Mouse (Mus musculus) urinary bladder, adult 2 months (tissue): ENCODE results near the gene Ddx27. TPM values are rescaled to one million over a fixed set of nuclear protein-coding genes. Genes with fewer than 3 reads are reported as not detected.

Source experiments
- DNase-seq: peaks from one replicate; pipeline ENCODE4 v3.0.0; 2022; ENCODE audit warnings: low spot score
- polyA plus RNA-seq: library from polyadenylated mRNA; depleted of rRNA; stranded (reverse); fragments of >200 nt; gene quantifications from 2 replicates; pipeline ENCODE4 v1.2.3, GENCODE M21; 2012

Gene Ddx27
- polyA plus RNA-seq, 1 experiment: 26.1 TPM

DNA sequence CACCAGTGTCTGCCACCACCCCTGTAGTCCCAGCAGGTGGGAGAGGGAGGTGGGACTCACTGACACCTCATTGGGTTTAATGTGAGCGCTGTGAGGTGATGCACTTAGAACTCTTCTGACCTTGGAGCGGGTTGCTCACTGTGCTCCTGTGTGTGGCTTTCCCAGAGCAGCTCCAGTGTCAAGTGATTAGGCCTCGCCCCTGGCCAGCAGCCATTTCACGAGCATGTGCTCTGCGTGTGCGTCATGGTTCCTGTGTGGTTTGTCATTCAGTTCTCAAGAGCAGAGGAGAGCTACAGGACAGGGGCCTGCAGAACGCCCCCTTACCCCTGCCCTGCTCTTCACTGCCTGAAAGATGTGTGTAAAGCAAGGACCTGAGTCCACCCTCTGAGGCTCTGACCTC lies 13.6 kb downstream of the Ddx27 start:
- DNase-seq: no peak

DNA sequence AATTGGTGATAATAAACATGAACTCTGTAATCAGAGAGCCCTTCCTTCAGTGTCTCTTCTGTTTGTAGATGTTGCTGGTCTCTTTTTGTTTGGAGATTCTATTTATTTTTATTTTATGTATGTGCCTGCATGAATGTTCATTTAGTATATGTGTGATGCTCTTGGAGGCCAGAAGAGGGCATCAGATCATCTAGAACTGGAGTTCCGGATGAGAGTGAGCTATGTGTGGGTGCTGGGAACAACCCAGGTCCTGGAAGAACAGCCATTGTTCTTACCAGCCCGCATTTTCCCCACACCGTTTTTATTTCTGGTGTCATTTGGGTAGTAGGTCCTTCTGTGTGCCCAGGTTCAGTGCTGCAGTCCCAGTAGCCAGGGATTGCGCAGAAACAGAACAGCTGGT lies 15.5 kb downstream of the Ddx27 start:
- no peak for DNase-seq

DNA sequence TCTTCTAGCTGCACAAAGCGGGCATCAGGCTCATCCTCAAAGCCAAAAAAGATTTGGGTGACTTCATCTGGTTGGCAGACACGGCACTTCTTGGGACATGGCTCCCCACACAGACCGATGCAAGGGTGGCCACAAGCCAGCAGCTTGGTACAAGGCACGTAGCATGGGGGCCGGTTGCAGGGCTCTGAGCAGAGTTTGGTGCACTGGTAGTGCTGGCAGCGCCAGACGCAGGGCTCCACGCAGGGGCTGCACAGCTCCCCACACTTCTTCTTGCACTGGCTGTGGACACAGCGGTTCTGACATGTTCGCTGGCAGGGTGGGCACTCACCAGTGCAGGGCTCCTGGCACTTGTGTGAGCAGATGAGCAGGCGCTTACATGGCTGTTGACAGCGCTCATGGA lies 22.7 kb downstream of the Ddx27 start:
- no peak for DNase-seq

DNA sequence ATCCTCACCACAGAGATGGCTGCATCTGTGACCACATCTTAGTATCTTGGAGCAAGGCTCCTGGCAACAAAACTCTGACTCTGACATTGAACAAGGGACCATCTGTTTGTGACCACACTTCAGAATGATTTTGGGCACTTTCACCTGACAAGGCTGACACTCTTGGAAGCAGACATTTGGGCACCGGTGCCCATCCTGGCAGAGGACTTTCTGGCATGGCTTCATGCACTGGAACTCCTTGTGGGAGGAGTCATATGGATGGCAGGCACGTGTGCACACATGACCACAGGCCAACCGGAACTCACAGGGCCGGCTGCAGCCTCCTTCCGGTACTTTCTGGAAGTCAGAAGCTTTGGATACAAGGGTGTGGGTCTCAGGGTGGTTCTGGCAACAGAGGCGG lies 23.3 kb downstream of the Ddx27 start:
- DNase-seq: no peak

DNA sequence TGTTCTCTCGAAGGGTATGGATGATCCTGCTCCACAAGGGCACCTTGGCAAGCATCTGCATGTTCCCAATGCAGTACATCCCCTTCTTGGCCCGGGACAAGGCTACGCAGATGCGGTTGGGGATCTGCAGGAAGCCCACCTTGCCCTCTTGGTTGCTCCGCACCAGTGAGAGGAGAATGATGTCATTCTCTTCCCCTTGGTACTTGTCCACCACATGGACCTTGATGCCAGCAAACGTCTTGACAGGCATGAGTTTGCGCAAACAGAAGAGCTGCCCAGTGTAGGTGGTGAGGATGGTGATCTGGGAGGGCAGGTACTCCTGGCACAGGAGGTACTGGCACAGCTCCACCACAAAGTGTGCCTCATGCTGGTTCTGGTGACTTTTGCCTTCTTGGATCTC lies 23.7 kb downstream of the Ddx27 start:
- no peak for DNase-seq

DNA sequence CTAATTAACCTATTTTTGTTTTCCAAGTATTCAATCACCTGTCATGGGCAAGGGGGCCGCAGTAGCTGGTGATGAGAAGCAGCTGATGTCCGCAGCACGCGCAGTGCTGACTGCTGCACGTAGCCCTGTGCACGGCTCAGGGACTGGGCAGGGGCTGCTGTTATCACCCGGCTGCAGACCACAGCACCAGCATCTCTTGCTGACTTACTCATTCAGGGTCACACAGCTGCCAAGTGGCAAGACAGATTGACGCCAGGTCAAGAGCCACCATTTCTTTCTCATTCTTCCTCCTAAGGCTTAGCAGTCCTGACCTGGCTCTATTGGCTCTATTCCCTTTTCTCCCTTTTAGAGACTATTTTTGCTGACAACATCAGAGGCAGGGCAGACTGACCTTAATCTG lies 24.4 kb downstream of the Ddx27 start:
- no peak for DNase-seq

DNA sequence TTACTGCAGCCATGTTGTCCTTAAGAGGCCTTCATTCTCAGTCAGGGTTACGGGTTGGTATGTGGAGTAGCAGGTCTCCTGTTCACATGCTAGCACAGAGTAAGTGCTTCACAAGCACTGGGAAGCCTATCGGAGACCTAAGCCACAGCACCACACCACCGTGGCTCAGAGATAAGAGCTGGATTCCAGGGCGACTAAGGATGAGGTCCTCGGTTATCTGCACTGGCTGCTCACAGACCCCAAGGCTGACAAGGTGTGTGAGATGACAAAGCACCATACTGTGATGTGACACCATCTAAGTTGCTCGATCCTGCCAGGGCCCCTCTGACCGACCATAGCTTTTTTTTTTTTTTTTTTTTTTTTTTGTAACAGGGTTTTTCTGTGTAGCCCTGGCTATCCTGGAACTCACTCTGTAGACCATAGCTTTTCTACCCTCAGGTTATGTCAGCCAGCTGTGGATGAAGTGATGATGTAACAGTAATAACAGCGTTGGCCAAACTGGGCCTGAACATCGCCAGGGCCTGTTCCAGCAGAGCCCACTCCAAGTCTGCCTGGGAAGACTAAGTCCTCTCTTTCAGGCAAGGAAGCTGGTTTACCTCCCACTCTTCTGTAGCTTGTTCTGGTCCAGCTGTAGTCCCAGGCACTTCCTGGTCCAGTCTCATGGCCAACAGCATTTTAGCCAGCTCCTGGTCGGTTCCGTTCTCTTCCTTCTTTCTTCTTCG lies 28.6 kb downstream of the Ddx27 start:
- DNase-seq: no peak

DNA sequence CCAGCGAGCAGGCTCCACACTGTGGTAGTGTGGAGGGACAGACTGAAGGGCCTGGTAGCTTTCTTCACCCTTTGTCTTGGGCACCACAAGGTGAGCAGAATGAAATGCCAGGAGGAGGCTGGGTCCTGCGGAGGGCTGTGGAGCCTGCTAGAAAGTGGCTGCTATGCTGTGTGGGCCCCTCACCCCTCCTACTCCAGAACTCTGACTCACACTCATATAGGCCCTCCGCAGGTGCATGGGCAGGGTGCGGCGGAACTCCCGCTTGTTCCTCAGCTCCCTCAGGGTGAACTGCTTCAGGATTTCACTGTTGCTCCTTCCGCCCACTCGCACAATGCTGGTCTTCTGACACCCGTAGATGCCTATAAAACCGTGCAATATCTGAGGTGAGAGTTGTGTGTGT lies 33.2 kb downstream of the Ddx27 start:
- DNase-seq: no peak

DNA sequence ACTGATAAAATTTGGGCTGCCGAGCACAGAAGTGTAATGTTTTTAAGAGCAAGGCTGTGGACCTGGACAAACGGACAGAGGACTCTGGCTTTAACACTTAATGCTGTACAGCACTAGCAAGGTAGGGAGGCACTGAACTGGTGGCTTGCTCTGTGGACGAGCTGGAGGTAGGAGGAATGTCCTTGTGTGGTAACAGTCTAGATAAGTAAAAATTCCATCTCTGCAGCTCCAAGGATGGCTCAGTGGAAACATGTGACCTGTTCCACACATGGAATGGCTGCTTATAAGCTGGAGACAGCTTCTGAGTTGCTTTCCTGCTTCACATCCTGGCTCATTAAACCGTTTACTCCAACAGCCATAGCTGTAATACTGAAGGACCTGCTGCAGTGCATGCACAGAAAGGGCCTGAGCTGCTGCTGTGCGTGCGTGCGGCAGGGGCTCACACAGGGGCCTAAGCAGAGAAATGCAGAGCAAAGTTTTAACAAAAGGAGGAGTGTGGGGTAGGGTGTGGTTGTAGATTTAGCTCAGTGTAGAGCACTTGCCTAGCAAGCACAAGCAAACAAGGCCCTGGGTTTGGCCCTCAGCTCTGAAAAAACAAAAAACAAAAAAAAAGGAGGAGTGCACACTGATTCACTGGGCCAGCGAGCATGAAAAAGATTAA lies 33.8 kb downstream of the Ddx27 start:
- DNase-seq: no peak

DNA sequence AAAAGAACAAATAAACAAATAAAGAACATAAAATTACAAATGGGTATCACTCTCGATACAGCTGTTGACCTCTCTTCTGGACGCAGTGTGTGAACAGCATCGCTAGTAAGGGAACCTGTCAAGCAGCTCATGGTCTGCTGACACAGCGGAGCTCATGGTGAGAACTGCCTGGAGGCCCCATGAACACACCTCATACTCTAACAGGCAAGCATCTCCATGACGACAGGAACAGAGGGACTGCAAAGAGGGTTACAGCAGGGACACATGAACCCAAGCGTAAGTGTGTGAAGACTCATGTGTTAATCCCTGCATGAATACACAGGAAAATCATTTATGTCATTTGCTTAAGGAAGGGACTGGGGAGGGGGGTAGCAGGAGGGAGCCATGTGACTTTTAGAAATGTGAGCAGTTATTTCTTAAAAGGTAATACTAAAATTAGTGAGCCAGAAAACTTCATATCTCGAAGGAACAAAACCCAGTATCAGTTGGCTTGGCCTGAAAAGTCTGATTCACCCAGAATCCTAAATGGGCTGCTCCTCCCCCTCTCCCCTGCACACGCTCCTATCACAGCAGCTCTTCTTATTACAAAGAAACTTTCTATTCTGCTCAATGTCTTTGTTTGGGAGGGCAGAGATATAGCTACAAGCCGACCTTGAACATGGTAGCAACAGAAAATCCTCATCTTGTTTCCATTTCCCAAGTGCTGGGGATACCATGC lies 38.3 kb downstream of the Ddx27 start:
- no peak for DNase-seq

DNA sequence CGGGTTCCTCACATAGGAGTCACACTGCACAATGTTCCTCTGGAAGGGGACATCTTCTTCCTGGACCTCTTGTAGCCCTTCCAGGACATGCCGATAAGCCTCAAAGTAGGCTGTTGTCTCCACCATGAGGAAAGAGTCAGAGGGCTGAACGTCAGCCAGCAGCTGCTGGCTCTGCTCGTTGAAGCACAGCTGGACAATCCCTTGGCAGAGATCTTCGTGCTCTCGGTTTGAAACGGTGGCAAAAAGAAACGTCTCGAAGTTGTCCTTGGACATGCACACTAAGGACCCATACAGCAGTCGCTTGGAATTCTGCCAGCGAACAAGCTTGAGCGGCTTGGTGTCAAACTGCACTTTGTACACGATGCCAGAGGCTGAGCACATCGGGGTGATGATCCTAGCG lies 40.4 kb downstream of the Ddx27 start:
- no peak for DNase-seq

DNA sequence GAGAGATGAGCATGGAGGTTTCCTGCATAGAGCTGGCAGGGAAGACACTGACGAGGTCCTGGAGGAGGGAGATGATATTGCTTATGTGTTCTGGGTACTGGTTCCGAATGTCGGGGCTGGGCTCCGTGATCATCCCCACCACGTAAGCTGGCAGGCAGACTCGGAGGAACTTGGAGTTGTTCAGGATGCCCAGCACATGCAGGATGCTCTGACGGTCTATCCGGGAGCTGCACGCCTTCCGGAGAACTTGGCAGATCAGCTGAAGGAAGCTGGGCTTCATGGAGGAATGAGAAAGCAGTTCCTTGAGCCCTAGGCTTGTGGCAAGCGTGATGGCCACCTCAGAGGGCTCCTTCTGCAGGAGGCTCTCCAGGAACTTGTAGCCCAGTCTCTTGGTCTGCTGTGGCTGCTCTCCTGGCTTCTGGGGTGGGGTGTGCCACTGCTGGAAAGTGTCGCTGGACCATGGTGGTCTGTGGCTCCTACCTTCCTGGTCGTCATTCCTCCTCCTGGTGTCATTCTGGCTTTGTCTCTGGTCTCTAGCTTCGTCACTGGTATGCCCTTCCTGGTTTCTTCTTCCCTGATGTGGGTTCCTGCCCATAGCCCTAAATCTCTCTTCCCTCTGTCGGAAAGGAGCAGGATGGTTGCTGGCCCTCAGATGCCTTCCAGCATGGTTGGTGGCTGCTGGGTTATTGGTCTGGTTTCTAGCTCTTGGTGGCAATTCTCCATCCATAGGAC lies 41.4 kb downstream of the Ddx27 start:
- DNase-seq: no peak

DNA sequence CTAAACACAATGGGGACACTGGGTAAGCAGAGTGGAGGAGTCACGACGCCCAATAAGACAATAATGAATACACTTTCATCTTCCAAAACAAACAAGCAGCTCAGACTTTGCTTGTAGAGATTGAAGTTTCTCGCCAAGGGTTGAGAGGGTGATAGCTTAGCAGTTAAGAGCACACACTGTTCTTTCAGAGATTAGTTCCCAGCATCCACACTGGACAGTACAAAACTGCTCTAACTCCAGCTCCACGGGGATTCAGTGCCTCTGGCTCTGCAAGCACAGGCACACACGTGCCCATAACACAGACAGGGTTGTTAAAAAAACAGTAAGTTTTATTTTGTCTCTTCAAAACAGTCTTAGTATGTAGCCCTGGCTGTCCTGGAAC lies 41.9 kb downstream of the Ddx27 start:
- DNase-seq: no peak

DNA sequence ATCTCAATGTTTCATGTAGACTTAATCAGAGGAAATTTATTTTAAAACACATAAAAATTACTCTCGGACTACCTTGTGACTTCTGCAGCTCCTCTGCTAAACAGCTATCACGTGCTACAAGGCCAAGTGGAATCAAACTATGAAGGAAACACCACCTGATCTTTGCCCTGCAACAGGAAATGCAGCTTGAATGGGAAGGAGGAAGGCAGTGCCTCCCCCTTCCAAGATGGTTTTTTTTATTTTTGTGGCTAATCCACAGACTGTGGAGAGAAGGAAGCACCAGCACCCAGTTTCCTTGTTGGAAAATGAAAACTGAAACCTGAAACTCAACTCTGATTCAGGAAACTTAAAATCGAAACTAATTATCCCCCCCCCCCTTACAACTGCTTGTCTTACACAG lies 43.2 kb downstream of the Ddx27 start:
- DNase-seq: no peak

DNA sequence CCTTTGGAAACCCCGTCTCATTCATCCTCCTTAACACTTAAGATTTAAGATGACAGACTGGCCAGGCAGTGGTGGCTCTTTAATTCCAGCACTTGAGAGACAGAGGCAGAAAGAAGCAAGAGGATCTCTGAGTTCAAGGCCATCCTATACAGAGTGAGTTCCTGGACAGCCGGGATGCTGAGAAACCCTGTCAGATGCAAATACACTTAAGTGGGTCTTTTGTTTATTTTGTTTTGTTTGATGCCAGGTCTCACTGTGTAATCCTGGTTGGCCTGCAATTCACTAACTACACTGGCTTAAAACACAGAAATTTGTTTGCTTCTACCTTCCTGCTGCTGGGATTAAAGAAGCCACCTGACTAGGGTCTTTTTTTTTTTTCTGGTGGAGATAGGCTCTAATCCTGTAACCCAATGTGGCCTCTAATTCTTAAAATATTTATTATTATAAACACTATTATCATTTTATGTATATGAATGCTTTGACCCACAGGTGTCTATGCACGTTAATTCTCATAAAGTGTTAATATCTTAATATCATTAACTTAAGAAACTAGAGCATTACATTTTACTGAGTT lies 43.9 kb downstream of the Ddx27 start:
- no peak for DNase-seq

DNA sequence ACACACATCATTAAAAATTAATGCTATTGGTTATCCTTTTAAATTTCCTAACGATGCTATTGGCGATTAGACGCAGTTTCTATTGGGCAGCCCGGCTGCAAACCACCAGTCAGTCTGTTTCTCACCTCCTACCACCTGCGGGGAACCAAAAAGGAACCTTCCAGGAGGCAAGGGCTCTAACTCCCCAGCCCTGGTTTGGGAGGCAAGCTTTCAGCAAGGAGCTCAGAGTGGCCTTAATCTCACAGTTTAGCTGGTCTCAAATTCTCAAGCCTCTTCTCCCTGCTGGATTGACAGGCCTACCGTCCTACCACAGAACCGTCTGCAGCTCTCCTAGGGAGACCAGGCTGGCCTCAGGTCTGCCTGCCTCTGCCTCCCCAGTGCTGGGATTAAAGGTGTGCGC lies 44.5 kb downstream of the Ddx27 start:
- DNase-seq: no peak

DNA sequence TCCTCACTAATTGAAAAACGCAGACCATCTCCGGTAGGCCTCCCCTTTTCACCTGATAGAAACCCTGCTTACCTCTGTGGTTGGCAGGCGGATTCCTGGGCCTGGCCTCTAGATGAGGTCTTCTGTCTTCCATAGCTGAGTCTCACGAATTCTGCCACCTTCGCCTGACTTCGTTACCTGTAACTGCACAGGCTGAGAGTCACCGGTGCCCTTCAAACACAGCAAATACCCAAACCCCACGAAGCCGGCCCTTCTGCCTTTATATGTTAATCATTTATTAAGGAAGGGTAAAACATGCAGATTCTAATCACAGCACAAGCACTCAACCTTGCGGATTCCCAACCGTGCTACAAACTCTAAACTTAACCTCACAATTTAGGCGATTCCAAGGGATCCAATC lies 45.0 kb downstream of the Ddx27 start:
- no peak for DNase-seq

DNA sequence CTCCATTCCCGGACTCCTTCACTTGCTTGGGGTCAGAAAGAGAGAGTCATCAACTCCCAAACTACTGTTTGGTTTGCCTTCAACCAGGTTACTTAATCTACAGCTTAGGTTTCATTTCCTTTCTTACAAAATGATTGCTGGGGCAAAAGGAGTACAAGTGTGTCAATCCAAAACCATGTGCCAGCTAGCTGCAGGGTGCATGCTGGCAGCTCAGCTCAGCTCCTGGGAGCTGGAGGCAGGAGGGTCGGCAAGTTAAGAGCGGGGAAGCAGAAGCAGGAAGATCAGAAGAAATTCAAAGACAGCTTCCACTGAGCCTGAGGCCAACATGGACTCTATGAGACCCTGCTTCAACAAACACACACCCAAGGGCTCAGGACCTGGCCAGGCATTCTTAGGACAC lies 45.4 kb downstream of the Ddx27 start:
- DNase-seq: no peak

DNA sequence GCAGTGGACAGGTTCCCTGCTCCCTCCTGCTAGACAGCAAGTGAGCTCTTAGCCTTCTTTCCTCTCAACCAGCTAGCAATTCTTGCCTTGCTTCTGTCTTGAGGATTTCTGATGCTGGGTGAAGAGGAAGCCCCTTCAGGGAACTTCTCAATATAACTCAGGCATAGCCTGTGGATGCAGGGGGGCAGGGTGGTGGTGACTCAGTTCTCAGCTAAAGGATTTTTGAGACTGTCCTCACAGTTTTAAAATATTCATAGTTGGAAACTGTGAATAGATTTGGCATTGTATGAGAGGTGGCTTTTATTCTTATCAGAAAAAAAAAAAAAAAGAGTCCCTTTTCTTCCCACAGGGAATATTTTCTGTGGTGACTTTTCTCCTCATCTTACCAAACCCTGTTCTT lies 45.8 kb downstream of the Ddx27 start:
- DNase-seq: no peak

DNA sequence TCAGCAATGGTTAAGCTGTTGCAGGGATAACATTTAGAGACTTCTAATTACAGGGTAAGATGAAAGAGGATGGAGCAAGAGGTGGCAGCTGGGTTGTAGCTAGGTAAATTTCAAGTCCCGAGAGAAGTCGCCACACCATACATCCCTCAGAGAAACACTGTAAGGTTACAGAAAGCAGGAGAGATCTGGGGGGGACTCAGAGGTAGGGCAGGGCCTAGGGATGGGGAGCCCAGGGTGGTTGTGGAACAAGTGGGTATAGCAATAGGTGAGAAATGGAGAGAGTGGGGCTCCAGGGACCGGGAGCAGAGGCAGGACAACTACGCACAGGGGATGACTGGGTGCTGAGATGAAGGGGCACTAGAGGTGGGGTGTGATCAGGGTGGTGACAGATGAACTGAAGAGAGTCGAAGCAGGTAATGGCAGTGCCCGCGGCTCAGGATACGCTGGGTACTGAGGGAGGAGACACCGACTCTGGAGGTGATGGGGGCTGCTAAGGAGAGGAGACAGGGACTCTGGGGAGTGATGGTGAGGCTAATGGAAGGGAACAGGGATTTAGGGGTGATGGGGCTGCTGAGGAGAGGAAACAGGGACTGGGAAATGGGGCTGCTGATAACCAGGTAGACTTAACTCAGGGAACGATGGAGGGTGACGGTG lies 46.5 kb downstream of the Ddx27 start:
- DNase-seq: no peak

DNA sequence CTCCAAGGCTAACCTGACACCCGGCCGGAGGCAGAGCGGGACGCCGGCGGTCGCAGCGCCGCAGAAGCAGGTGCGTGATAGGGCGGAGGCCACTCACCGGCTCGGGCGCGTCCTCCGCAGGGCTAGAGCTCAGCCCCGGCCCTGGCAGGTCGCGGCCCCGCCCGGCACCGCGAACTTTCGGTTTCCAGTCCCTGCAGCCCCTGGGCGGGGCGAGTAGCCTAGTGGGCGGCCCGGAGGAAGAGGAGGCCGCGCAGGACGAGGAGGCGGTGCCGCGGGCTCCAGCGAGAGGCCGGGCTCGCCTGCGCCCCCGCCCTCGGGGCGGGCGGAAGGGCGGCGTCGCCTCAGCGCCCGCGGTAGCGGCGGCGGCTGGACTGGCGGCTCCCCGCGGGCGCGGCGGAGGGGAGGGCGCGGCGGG lies 47.5 kb downstream of the Ddx27 start:
- peak; percentile 94 for DNase-seq
